Mouse (Mus musculus): ENCODE measurements around the gene Dst.
A peak's percentile ranks its signal among the peaks of the same experiment; 100 is the strongest.

The Dst gene

DNA sequence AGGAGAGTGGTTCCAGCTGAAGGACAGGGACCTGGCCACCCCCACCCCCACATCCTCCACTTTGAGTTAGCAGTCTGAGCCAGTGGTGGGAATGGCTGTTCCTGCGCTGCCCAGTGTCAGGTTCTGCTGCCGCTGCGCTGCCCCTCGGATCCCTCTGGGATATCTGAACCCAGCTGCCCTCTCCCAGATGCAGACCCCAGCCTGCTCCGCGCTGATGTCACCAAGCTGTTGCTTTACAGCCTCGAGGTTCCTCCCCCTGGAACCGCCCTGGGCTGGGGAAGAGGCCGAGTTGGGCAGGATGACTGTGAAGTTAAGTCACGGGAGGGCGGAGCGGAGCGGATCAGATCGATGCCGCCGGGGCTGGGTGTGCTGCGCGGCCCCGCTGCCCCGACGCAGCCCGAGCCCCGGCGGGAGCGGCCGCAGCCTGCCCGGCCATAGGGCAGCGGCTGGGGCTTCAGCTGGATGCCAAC lies 328.3 kb downstream of the Dst start:
- peak; percentile 49 for DNase-seq (ENCODE audit: low spot score in 2 of 2)

DNA sequence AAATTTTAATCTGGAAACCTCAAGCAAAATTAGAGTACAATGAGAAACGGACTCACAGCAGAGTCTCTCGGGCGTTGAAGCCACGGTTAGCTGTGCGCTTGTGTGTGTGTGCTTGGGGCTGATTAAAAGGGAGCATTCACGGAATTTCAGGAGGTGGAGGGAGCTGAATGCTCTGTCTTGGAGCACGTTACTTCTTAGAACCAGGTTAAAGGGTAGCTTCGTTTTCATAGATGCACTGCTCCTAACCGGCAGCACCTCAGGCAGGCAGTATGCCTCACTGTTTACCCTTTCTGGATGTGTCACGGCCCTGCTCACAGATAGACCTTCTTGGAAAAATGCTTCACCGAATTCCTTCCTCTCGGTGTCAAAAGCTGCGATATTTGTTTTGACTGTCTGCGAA lies 329.2 kb downstream of the Dst start:
- DNase-seq (ENCODE audit: low spot score in 2 of 2), result no peak

DNA sequence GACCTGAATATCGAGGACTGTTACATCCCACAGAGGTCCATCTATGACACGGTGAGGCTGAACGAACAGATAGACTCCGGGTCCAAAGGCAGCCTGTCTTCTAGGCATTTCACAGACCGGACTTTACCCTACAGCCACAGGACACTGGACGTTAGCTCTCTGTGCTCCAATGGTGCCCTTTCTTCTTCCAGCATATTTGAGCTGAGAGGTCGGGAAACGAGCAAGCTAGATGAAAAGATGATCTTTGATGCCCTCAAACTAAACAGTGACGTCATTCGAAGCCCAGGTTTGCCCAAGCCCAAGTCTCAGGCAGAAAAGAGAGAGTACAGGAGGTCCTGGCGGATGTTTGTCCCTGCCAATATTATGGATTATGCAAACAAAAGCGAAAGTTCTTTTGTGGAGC lies 329.7 kb downstream of the Dst start:
- no peak for DNase-seq (ENCODE audit: low spot score in 2 of 2)

DNA sequence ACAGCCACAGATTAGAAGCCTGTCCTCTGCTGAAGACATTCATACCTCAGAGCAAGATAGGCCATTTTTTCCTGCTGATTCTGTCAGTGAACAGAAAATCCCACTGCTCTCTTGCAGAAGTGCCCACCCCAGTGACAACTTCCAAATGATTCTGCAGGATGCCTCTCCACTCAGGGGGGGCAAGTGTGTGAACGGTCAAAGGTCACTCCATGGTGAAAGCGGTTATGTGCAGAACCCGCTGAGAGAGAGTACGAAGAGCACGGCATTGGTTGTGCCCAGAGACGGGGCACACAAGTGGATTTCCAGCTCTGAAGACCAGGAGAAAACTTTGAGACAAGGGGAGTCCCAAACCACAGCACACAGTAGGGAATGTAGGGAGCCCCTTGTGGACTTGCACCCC lies 330.2 kb downstream of the Dst start:
- DNase-seq (ENCODE audit: low spot score in 2 of 2), result no peak

DNA sequence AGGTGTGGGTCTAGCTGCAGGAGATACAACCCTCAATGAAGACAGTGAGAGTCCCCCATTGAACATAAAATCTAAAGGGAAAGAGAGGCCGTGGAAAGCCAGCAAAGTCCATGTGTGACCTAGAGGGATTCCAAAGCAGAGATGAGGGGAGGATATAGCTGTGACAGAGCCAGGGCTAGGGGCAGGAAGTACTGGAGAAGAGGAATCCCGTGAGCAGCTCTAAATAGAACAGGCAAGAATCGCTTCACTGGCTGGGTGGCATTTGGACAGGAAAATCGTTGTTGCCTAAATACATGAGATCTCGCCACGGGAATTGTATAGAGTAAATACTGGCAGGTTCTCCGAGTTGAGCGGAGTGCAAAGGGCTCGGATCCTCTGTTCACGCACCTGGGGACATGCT lies 336.7 kb downstream of the Dst start:
- no peak for DNase-seq (ENCODE audit: low spot score in 2 of 2)

DNA sequence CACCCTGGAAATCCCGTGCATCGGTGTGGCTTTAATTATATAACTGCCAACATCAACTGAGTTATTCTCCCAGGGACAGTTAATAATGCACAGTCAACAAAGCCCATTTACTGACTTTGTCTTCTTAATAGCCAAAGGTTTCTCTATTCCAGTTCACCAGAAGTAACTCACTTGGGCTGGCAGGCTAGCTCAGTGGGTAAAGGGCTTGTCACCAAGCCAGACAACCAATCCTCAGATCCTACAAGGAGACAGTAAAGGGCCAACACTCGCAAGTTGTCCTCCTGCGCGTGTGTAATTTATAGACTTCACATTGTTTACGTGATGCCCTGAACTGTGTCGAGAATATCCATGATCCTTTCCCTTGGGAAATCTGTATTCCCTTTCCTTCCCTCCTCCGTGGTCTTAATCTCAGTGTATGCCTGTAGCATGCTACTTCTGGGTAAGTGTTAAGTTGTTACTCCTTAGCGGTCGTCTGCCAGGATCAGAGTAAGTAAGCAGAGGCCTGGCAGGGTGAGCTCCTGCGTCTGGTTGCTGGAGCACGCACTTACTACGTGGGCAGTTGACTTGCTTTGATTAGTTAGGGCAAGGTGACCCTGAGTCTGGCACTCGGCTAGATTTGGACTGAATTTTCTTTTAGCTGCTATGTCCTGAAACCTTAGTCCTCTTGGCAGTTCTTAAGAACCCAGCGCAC lies 338.1 kb downstream of the Dst start:
- DNase-seq (ENCODE audit: low spot score in 2 of 2), result no peak

DNA sequence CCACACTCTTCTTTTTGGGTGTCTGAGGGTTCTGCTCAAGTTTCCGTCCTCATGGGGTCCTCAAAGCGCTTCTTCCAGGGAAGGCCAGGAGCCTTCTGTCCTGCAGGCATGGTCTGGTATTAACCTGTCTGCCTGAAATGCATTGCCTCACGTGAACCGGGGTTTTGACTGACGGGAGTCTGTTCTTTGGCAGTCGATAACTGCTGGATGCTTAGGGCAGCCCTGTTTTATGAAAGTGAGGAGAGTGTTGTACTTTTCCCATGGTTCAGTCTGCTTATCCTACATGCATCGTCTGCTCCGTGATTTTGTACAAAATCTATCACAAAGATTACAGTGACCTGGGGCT lies 338.6 kb downstream of the Dst start:
- DNase-seq (ENCODE audit: low spot score in 2 of 2), result no peak

DNA sequence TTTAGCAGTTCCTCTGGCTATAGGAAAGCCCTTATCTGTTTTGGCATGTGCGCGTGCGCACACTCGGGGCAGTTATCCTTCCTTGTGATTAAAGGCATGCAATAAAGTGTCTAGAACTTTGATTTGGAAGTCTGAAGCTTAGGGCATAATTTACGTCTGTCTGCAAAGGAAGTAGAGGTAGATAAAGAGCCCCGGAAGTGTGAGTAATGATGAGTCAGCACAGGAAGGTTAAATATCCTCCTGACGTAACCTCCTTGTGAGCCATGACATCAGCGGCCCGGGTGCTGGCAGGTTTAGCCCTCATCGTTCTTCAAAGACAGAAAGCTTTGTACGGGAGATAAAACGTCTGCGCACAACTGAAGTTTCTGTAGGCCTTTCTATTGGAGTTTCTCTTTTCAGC lies 343.1 kb downstream of the Dst start:
- DNase-seq (ENCODE audit: low spot score in 2 of 2), result no peak

DNA sequence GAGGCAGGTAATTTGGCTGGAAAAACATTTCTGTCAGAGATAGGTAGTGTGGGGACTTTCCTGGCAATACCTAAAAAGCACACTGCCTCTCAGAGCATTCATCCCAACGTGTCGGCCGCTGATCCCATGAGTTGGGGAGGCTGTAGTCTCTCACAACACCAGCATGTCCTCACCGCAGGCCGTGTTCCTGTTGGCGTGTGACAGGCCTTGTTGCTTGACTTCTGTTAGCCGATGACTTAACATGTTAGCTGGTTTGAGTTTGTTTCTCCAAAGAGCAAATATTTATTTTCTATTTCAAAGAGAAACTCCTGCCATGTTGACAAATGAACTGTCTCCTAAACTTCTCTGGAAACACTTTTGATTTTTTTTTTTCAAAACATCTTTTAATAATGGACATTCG lies 344.2 kb downstream of the Dst start:
- DNase-seq (ENCODE audit: low spot score in 2 of 2), result no peak

DNA sequence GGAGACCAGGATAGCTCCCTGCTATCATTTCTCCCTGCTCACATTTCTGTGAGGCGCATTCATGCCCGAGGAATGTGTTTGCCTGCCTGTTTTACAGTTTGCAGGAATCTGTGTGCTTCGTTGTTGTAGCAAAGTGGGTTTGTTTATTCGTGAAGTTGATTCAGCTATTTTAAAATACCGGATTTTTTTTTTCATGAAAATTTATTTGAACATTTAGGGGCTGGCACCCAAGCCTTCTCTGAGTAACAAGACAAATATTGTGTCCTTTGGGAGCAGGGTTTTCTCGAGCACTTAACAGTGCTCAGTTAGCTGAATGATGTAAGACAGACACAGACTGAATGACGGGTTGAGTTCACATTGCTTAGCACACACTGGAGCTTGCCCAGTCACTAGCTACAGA lies 345.9 kb downstream of the Dst start:
- DNase-seq (ENCODE audit: low spot score in 2 of 2), result no peak

DNA sequence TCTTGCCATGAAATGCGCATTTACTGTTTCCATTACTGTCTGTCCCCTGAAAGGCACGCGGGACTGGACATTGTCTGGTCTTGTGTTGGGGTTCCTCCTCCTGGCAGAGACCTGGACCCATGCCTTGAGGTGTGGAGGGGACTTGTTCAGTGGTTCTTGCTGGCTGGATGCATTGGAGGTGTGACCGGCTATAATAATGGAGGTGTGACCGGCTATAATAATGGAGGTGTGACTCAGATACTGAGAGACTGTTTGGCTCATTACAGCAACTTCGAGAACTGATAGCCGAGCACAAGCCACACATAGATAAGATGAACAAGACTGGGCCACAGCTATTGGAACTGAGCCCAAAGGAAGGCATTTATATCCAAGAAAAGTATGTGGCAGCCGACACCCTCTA lies 351.9 kb downstream of the Dst start:
- DNase-seq (ENCODE audit: low spot score in 2 of 2), result no peak

DNA sequence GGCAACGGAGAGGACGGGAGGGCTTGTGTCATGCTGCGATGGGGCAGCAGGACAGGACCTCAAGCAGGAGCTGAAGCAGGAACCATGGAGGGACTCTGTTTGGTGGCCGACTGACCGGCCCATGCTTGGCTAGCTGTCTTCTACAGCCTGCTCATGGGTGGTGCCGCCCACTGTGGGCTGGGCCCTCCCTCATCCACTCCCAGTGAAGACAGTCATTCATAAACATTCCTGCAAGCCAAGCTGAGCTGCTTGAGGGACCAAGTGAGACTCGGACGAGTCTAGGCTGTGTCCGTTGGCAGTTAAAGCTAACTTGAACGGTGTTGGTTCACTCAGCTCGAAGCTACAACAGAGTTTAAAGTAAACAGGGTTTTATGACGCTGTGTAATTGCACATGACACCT lies 353.0 kb downstream of the Dst start:
- DNase-seq (ENCODE audit: low spot score in 2 of 2), result no peak

DNA sequence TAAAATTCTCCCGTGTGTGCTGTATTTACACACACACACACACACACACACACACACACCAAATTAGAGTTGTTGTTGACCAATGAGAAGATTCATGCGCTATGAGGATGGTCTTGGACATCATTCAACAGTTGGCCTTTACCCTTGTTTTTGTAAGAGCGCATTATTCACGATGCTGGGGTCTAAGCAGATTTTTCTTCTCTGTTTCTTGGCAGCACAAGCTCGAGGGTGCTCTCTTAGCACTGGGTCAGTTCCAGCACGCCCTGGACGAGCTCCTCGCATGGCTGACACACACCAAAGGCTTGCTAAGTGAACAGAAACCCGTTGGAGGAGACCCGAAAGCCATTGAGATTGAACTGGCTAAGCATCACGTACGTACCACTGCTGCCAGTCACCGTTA lies 360.5 kb downstream of the Dst start:
- DNase-seq (ENCODE audit: low spot score in 2 of 2), result no peak

DNA sequence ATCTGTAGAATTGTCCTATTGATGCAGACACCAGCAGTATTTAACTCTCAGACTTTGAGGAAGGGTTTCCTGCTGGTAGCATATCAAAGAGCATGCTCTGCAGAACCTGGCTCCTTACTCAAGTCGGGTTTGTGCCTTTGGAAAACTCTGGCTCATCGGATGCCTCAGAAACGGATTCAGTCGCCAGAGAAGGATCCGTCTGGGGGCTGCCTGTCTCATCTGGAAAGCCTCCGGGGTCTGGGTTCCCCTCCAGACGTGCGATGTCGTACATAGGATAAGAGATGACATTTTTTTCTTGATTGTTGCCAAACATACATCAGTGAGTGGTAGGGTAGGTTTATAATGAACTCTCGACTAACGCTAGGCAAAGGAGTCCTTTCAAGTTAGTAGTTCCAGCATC lies 361.6 kb downstream of the Dst start:
- DNase-seq (ENCODE audit: low spot score in 2 of 2), result no peak

DNA sequence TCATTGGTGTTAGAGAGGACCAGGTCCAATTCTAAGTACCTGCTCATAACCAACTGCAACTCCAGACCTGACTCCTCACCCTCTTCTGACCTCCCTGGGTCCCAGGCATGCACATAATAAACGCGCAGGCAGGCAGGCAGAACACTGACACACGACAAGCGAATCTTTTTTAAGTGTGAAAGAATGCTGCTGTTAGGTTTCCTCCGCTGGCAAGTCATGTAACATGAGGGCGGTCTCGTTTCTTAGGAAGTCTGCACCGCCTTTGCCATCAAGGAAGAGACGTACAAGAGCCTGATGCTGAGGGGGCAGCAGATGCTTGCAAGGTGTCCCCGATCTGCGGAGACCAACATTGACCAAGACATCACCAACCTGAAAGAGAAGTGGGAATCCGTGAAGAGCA lies 365.9 kb downstream of the Dst start:
- no peak for DNase-seq (ENCODE audit: low spot score in 2 of 2)

DNA sequence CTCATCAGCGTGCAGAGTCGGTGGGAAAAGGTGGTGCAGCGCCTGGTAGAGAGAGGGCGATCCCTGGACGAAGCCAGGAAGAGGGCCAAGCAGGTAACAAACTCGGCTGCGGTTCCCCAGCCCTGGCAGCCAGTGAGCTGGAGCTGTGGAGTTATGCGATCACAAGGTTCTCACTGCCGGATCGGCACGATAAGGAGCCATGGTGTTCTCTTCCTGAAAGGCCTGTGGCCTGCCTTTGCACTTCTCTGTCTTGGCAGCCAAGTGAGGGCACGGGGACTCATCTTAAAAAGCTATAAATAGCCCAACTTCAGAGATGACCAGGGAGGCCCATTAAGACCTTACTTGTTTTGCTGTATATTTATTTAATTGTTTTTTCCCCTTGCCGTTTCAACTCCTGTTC lies 367.8 kb downstream of the Dst start:
- no peak for DNase-seq (ENCODE audit: low spot score in 2 of 2)

DNA sequence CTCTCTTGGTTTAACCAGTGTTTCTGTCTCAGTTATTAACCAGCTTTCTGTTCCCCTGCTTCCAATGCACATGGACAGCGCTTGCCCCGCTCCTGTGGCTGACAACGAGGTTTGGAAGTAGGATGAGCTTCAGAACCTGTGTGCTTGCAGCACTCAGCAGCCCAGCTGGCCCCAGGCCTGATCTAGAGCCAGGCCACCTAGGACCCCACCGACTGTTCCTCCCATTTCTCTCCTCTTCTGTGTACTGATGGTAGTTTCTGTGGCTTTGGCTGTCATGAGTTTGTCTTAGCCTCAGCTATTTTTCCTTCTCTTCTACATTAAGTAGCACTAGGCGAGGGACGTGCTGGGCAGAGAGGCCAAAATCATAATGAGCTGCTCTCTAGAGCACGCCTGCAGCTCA lies 368.7 kb downstream of the Dst start:
- DNase-seq (ENCODE audit: low spot score in 2 of 2), result no peak

DNA sequence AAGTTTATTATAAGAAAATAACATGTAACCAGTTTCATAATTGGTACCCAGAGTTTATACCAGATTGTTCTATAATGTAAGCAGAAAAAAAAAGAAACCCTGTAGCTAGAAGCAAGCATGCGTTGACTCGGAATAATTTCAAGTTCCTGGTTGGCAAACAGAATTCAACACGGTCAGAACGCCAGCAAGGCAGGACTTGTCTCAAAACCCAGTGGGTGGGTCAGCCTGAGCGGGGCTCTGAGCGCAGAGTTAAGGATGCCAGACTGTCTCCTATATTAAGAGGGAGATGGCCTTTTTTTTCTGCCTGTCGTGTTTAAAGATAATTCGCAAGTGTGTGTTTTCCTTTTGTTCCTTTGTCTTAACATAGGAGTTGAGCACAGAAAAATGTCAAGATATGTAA lies 369.2 kb downstream of the Dst start:
- no peak for DNase-seq (ENCODE audit: low spot score in 2 of 2)

DNA sequence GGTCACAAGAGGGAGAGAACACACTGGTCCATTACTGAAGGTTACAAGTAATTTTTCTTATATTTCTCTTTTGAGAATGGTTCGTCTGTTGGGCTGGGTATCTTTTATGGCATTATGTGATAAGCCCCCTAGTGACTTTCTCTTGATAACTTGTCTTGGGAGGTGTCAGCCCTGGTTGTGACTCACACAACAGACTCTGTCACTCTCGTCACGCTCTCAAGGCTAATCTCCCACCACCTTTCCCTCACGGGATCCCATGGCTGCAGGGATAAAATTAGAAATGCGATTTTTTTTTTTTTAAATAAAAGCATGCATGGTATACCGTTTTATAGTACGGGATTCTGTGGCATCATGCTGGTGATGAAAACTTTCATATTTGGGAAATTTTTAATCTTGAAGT lies 375.5 kb downstream of the Dst start:
- no peak for DNase-seq (ENCODE audit: low spot score in 2 of 2)

DNA sequence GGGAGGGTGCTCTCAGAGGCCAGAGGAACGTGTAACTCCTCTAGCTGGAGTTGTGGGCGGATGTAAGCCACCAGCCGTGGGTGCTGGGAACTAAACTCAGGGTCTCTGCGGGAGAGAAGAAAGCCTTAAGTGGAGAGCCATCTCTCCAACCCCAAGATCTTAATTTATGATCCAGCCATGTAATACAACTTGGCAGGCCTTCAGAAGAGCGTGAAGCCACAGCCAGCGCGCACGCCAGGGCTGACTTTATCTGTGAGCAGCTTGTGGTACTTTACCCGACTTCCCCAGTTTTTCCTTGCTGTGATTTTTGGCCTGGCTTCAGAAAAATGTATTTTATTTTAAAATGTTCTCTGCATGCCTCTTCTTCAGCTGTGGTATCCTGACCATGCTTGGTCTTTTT lies 377.0 kb downstream of the Dst start:
- DNase-seq (ENCODE audit: low spot score in 2 of 2), result no peak

DNA sequence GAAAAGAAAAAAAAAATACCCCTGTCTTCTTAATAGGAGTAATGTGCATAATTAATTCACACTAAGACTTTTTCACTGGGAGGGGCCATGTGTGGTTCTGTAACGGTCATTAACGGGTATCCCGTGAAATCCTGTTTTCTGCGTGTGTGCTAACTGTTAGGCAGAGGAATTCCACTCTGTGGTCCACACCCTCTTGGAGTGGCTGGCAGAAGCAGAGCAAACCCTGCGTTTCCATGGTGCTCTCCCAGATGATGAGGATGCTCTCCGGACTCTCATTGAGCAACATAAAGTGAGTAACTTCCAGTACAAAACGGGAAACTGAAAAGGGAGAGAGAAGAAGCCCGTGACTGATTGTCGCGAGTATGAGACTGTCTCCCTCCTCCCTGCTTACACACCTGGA lies 379.7 kb downstream of the Dst start:
- DNase-seq (ENCODE audit: low spot score in 2 of 2), result no peak

DNA sequence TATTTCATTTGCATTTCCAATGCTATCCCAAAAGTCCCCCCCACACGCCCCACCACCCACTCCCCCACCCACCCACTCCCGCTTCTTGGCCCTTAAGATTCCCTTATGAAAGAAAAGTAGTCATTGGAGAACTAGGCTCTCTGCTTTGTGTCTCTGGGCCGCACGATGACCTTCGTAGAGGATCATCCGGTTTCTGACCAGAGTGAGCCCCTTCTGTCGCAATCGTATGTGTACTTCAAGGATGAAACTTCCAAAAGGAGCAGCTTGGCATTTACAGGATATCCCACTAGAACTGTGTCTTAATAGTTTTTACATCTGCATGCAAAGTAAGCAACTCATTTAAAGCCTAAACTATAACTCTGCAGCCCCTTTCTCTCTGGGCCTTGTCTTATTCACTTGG lies 380.2 kb downstream of the Dst start:
- no peak for DNase-seq (ENCODE audit: low spot score in 2 of 2)

DNA sequence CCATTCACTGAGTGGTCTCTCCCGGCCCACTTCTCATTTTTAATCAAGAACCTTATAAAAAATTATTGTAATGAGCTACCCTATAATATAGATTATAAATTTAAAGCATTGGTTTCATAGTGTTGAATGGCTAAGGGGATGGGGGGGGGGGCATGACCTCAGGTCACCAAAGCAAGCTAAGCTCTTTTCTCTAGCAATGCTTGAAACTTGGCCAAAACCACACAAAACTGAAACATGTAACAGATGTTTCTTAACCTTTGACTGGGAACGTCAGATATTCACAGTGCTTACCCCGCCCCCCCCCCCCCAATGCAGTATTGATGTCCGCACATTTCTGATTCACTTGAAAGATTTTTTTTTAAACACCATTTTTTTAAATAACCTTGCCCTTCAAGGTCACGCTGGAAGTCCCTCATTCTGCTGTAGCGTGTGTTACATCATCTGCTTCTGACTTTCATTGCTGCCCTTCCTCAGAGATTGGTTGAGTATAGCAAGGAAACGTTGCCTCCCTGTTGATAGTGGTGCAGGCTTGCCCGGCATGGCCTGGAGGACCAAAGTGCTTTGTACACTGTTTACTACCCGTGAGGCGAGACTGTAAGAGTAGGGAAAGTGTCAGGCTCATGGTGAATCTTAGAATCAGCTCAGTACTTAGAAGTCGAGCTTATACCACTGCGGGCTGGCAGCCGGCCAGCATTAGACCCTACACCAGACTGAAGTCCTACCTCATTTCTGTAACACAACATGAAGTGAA lies 380.9 kb downstream of the Dst start:
- no peak for DNase-seq (ENCODE audit: low spot score in 2 of 2)

DNA sequence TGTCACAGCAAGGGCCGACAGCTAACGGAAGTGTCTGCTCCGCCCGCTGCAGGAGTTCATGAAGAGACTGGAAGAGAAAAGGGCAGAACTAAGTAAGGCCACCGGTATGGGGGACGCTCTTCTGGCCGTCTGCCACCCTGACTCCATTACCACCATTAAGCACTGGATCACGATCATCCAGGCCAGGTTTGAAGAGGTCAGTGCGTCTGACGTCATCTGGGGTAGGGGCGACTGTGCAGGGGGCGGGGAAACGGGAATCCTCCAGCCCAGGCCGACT lies 381.4 kb downstream of the Dst start:
- DNase-seq (ENCODE audit: low spot score in 2 of 2), result no peak
